Mouse (Mus musculus): ENCODE results near the gene Plcxd2. TPM values are rescaled to one million over a fixed set of nuclear protein-coding genes. Genes with fewer than 3 reads are reported as not detected.

The Plcxd2 gene
- polyA plus RNA-seq, 1 experiment from 2014 or later = 0.93 TPM

- no peak overlapping the region for H3K9ac ChIP-seq (ENCODE audit: low read depth, low read length)
- H3K27ac ChIP-seq = peak overlapping the region; percentile 79
- no peaks in the 10 kb centered on the region for H3K36me3 ChIP-seq (ENCODE audit: insufficient read depth, low read length)
- H3K27me3 ChIP-seq (ENCODE audit: insufficient read depth, low read length) = no peaks in the 10 kb centered on the region
- 45% methylated on average over 5 of the region's 5 CpGs for WGBS
- TF ChIP-seq CTCF (IDR thresholded peaks at IDR 0.05; ENCODE audit: low read depth) = no peak
- no peaks in the 10 kb centered on the region for H3K9me3 ChIP-seq (replicated peaks; ENCODE audit: low read length)
- H3K4me3 ChIP-seq (replicated peaks; ENCODE audit: low read depth, low read length) = no peak overlapping the region
- DNase-seq (ENCODE audit: low spot score) (no peak), ATAC-seq (replicated peaks; ENCODE audit: low FRiP score, low read depth) (peak; percentile 35; the same call in 1 of the 2 replicates)
- H3K4me2 ChIP-seq (ENCODE audit: low read length) = peak overlapping the region; percentile 38
- H3K4me1 ChIP-seq (replicated peaks; ENCODE audit: insufficient read depth, low read length) = peaks cover 19% of the 10 kb centered on the region; the same call in 1 of the 2 replicates
Measured at GRCm38 (mm10) chr16:45945649-45946048, 64.4 kb downstream of the Plcxd2 start.

DNA sequence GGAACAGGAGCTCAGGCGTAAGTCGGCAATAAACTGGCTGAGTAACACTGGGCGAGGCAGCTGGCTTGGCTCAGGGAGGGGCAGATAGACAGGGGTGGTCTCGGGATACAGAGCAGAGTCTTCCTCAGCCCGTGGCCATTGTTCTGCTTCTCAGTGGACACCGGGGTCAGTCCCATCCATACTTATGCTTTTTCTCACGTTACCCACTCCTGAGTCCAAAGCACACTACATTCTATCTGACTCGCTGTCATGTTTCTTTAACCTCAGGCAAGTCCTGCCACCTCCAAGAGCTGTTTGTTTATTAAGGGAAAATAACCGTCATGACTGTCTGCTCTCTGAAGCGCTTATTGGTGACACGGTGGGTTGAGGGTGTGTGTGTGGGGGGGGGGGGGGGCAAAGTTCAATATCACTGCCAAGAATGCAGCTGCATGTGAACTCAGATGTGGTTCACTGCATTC lies 64.8 kb downstream of the Plcxd2 start:
- DNase-seq (ENCODE audit: low spot score) (peak; percentile 72), ATAC-seq (replicated peaks; ENCODE audit: low FRiP score, low read depth) (peak; percentile 96)
- no peaks in the 10 kb centered on the region for H3K27me3 ChIP-seq (ENCODE audit: insufficient read depth, low read length)
- H3K4me3 ChIP-seq (replicated peaks; ENCODE audit: low read depth, low read length) = no peak overlapping the region
- peak overlapping the region; percentile 79 for H3K27ac ChIP-seq
- H3K4me2 ChIP-seq (ENCODE audit: low read length) = peak overlapping the region; percentile 38
- H3K36me3 ChIP-seq (ENCODE audit: insufficient read depth, low read length) = no peaks in the 10 kb centered on the region
- H3K9ac ChIP-seq (ENCODE audit: low read depth, low read length) = no peak overlapping the region
- TF ChIP-seq CTCF (IDR thresholded peaks at IDR 0.05; ENCODE audit: low read depth) = no peak
- H3K9me3 ChIP-seq (replicated peaks; ENCODE audit: low read length) = no peaks in the 10 kb centered on the region
- peaks cover 19% of the 10 kb centered on the region; the same call in 1 of the 2 replicates for H3K4me1 ChIP-seq (replicated peaks; ENCODE audit: insufficient read depth, low read length)
- WGBS = 12% methylated on average over 11 of the region's 11 CpGs

DNA sequence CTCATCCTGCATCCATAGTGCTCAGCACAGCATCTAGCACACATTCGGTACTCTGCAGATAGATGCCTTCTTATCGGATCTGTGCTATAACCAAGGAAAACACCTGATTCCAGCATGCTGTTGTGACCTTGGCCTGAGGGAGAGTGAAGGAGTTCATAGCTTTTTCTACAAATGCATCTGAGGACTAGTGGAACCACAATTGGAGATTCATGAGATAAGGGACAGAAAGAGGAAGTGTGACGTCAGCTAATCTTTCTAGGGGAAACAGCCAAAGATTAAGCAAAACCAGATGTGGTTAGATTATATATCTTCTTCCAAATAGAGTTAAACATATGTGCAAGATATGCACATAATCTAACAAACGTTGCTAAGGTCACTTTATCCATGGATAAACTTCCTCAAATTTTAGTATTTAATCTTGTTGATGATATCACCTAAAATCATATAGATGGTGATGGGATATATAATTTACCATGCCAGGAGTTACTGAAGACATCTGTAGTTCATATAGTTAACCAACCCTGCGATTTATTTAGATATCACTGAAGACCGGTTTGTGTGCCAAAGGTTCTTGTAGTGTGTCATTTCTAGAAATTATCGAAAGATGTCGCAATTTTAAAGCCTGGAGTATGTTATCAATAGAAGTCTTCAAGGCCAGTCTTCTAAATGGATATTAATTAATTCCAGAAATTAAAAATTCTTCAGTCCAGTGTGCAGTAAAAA lies 67.7 kb downstream of the Plcxd2 start:
- Histone ChIP-seq H3K9me3 (replicated peaks; ENCODE audit: low read length) (no peaks in the 10 kb centered on the region), H3K4me3 (replicated peaks; ENCODE audit: low read depth, low read length) (no peak overlapping the region), H3K4me1 (replicated peaks; ENCODE audit: insufficient read depth, low read length) (peaks cover 19% of the 10 kb centered on the region; the same call in 1 of the 2 replicates), H3K4me2 (ENCODE audit: low read length) (no peak overlapping the region), H3K9ac (ENCODE audit: low read depth, low read length) (no peak overlapping the region), H3K27me3 (ENCODE audit: insufficient read depth, low read length) (no peaks in the 10 kb centered on the region), H3K36me3 (ENCODE audit: insufficient read depth, low read length) (no peaks in the 10 kb centered on the region), H3K27ac (no peak overlapping the region; the same call in 1 of the 2 replicates)
- no peak for TF ChIP-seq CTCF (IDR thresholded peaks at IDR 0.05; ENCODE audit: low read depth)
- DNase-seq (ENCODE audit: low spot score) (peak; percentile 52), ATAC-seq (replicated peaks; ENCODE audit: low FRiP score, low read depth) (no peak)
- WGBS = 75% methylated on average over 8 of the region's 8 CpGs

GRCm38 (mm10) chr16:45940701-45941100 lies 69.3 kb downstream of the Plcxd2 start:
- H3K36me3 ChIP-seq (ENCODE audit: insufficient read depth, low read length) = no peaks in the 10 kb centered on the region
- H3K4me2 ChIP-seq (ENCODE audit: low read length) = no peak overlapping the region
- H3K27ac ChIP-seq = no peak overlapping the region
- no peak overlapping the region for H3K4me3 ChIP-seq (replicated peaks; ENCODE audit: low read depth, low read length)
- 0 out of 2 replicates have a peak, but pooled peaks cover 14% of the 10 kb centered on the region for H3K4me1 ChIP-seq (replicated peaks; ENCODE audit: insufficient read depth, low read length)
- no peak for TF ChIP-seq CTCF (IDR thresholded peaks at IDR 0.05; ENCODE audit: low read depth)
- no peak overlapping the region for H3K9ac ChIP-seq (ENCODE audit: low read depth, low read length)
- no peak for DNase-seq (ENCODE audit: low spot score)
- no peaks in the 10 kb centered on the region for H3K27me3 ChIP-seq (ENCODE audit: insufficient read depth, low read length)
- no peak for ATAC-seq (replicated peaks; ENCODE audit: low FRiP score, low read depth)
- WGBS = 84% methylated on average over 2 of the region's 2 CpGs
- no peaks in the 10 kb centered on the region for H3K9me3 ChIP-seq (replicated peaks; ENCODE audit: low read length)

DNA sequence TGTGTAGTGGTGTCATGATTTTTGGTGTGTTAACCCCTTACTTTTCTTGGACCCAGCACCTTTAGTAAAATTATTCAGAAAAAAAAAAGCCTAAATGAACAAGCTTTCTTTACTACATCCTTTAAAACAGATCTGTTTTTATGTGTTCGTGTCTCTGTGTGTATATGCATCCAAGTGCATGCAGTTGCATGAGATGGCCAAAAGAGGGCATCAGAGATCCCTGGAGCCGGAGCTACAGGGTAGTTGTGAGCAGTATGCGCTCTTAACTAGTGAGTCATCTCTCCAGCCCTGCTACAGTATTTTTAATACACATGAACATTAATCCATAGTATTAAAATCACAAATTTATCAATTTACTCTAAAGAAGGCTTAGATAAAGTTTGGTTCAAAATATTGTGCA lies 70.6 kb downstream of the Plcxd2 start:
- H3K9ac ChIP-seq (ENCODE audit: low read depth, low read length) = no peak overlapping the region

DNA sequence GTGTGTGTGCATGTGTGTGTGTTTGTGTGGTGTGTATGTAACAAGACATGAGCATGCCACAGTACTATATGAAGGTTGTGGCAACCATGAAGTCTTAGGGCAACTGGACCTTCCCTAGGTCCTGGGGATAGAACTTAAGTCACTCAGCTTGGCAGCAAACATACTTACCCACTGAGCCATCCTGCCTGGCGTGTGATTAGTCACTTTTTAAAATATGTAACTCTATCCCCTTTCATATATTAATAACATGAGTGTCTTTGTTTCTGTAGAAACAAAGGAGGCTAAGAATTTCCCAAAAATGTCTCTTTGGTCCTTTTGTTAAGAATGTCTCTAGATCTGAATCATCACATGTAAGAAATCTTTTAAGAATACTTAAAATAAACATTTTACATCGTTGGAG lies 72.6 kb downstream of the Plcxd2 start:
- no peak overlapping the region for H3K4me2 ChIP-seq (ENCODE audit: low read length)
- no peak for ATAC-seq (replicated peaks; ENCODE audit: low FRiP score, low read depth)
- 59% methylated on average over 2 of the region's 2 CpGs for WGBS

More for the DNA sequence above, 70.6 kb downstream of the Plcxd2 start:
- Histone ChIP-seq H3K9me3 (replicated peaks; ENCODE audit: low read length) (no peaks in the 10 kb centered on the region), H3K27me3 (ENCODE audit: insufficient read depth, low read length) (no peaks in the 10 kb centered on the region), H3K27ac (no peak overlapping the region), H3K36me3 (ENCODE audit: insufficient read depth, low read length) (no peaks in the 10 kb centered on the region), H3K4me1 (replicated peaks; ENCODE audit: insufficient read depth, low read length) (peaks cover 4% of the 10 kb centered on the region; the same call in 1 of the 2 replicates), H3K4me2 (ENCODE audit: low read length) (no peak overlapping the region), H3K4me3 (replicated peaks; ENCODE audit: low read depth, low read length) (no peak overlapping the region)
- no peak for ATAC-seq (replicated peaks; ENCODE audit: low FRiP score, low read depth)
- DNase-seq (ENCODE audit: low spot score) = no peak
- 98% methylated on average over 3 of the region's 3 CpGs for WGBS
- TF ChIP-seq CTCF (IDR thresholded peaks at IDR 0.05; ENCODE audit: low read depth) = peak; percentile 43; the same call in 1 of the 2 replicates

More for the DNA sequence above, 72.6 kb downstream of the Plcxd2 start:
- Histone ChIP-seq H3K27ac (no peak overlapping the region), H3K27me3 (ENCODE audit: insufficient read depth, low read length) (no peaks in the 10 kb centered on the region), H3K4me3 (replicated peaks; ENCODE audit: low read depth, low read length) (no peak overlapping the region), H3K9ac (ENCODE audit: low read depth, low read length) (no peak overlapping the region), H3K36me3 (ENCODE audit: insufficient read depth, low read length) (no peaks in the 10 kb centered on the region), H3K4me1 (replicated peaks; ENCODE audit: insufficient read depth, low read length) (peaks cover 4% of the 10 kb centered on the region; the same call in 1 of the 2 replicates), H3K9me3 (replicated peaks; ENCODE audit: low read length) (no peaks in the 10 kb centered on the region)
- no peak for DNase-seq (ENCODE audit: low spot score)
- no peak for TF ChIP-seq CTCF (IDR thresholded peaks at IDR 0.05; ENCODE audit: low read depth)

Measured in kidney, postnatal 0 days (tissue).